Mouse (Mus musculus) brain, embryonic 18.5 days (tissue): ENCODE results near the gene Cyth1.
A peak's percentile ranks its signal among the peaks of the same experiment; 100 is the strongest.

ENCODE experiments used
- DNase-seq: peaks from one replicate; pipeline ENCODE4 v3.0.0-alpha.2; 2012; ENCODE audit warnings: low read depth, low spot score

Cyth1 gene

DNA sequence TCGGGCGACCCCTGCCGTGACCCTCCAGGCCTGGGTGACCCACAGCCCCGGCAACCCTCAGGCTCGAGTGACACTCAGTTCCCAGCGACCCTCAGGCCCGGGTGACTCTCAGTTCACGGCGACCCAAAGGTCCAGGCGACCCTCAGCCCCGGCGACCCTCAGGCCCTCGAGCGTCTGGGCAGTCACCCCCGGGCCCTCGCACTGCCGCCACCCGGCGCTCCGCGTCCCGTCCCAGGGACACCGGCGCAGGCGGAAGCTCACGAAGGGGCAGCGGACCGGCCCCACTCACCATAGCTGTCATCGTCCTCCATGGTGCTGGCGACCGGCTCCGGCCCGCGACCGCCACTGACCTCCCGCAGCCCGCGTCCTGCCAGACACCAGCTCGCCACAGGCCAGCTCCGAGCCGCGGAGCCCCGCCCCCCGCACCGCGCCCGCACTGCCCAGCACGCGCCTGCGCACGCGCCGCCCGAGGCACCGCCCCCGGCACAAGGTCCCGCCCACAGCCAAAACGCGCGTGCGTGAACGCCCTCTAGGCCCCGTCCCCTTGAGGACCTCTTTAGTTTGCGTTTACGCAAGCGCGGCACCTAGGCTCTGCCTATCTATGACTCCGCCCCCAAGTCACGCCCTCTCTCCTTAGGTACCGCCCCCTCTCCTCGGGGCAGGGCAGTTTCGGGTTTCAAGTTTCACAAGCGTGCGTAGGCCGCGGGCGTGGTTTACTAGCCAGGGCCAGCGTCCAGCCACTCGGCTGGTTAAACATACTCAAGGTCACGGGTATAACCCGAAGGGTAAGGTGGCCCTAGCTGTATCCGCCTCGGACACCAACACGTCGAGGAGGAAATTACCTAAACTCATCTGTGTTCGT, at the start of gene Cyth1:
Gene Cyth1, minus strand, starts transcription at position 443 of the 862 bp plus-strand sequence.
- peak; percentile 90 for DNase-seq

- no peak for DNase-seq
Observed at GRCm38 (mm10) chr11:118297967-118298366, 49.6 kb upstream of the Cyth1 start.

DNA sequence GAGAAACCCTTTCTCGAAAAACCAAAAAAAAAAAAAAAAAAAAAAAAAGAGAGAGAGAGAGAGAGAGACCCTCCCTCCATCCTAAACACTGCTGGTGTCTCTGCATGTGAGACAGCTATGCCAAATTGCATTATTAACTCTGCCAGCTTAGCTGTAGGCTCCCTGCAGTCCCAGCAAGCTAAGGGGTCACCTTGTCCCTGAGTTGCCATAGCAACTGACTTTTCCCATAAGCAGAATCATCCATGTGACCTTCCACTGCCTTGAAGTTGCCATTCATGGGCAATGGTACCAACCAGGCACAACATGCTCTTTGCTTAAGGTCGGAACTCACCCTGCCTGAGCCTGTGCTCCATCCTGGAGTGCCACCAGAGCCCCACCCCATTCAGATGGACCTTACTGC, 46.6 kb upstream of the Cyth1 start:
- DNase-seq = no peak

DNA sequence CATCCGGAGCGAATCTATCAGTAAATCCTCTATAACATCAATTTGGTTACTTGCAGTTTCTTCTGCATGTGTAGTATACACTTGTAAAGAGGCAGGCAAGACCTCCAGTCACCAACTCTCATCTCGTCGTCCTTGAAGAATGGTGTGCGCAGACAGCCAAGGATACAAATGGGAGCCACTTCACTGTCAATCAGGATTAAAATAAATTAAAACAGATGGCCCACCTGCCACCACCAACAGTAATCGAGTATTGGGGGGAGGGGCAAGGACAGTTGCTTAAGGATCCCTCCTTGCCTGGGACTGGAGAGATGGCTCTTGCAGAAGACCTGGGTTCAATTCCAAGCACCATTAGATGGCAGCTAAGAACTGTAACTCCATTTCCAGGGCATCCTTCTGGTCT, 44.3 kb upstream of the Cyth1 start:
- DNase-seq = no peak

GRCm38 (mm10) chr11:118289999-118290889, 41.9 kb upstream of the Cyth1 start, which contains the start of gene Usp36:
Gene Usp36, minus strand, starts transcription at chr11:118290244.
- peak; percentile 100 for DNase-seq

DNA sequence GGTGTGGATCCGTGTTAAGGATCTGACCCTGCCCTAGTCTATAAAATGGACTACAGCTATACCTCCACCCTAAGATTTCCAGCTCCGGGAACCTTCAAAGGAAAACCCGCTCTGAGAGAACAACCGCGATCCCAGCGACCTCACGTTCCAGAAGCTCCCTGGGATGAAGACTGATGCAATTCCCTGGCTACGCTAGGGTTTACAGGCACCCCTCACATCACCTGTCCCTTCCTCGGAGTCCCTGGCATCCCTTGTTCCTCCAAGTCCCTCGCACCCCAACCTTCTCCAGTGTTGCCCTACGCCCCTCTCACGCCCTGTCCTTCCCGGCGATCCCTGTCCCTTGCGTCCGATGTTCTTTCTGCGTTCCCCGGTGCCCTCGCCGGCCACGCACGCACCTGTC, 41.2 kb upstream of the Cyth1 start:
- DNase-seq = no peak

- DNase-seq = no peak
Observed at GRCm38 (mm10) chr11:118289037-118289511, 40.7 kb upstream of the Cyth1 start.

GRCm38 (mm10) chr11:118287573-118287972, 39.2 kb upstream of the Cyth1 start:
- no peak for DNase-seq

DNA sequence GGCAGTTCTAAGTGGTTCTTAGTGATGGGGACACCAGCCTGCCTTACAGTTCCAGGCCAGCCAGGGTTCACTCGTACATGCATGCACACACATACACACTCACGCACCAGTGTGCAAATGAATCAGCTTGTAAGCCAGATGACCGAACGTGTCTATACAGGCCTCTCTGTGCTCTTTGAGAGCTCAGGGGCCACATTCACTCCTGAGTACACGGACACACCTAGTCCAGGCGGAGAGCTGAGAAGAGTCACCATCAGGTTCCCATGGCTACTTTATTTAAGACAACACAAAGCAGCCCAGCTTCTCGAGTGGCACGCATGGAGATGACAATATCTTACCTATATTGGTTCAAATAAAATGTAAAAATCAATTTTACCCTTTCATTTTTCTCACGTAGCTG, 38.0 kb upstream of the Cyth1 start:
- no peak for DNase-seq

DNA sequence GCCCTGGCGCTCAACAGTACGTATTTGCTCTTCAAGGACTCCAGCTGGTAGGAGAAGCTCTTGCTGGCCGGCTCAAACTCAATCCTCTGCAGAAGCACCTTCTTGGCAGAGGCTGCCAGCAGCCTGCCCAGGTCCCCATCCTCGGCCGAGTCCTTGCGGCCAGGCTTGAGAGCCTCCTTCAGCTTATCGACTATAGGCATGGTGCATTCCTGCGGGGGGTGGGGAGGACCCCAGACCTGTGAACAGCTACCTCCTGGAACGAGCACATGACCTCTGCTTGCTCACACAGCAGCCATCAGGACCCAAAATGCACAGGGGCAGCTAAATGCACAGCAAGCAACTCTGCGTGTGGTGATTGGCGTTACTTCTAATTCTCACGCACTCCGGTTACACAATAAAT, 37.4 kb upstream of the Cyth1 start:
- DNase-seq = no peak

DNA sequence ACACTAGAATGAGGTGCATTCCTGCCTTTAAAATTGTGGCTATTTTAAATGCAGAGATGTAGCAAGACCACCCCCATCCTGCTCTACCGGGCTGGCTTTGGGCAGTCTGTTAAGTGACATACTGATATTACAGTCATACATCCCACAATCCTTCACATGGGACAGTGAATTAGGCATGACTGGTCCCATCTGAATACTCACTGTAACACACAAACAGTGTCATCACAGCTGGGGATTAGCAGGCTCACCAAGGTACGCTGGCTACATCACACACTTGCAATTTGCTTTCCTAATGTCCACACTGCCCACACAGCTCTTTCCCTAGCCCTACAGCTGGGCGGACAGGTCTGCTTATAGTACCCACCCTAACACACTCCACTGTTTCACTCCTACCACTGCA, 31.8 kb upstream of the Cyth1 start:
- DNase-seq = no peak

- DNase-seq = no peak
Observed at GRCm38 (mm10) chr11:118276328-118276727, 27.9 kb upstream of the Cyth1 start.

- DNase-seq = no peak
Observed at GRCm38 (mm10) chr11:118275092-118275491, 26.7 kb upstream of the Cyth1 start.

- no peak for DNase-seq
Observed at GRCm38 (mm10) chr11:118269827-118270226, 21.4 kb upstream of the Cyth1 start.

- no peak for DNase-seq
Observed at GRCm38 (mm10) chr11:118266666-118267046, 18.3 kb upstream of the Cyth1 start.

GRCm38 (mm10) chr11:118266044-118266665, 17.8 kb upstream of the Cyth1 start:
- no peak for DNase-seq

GRCm38 (mm10) chr11:118265621-118266020, 17.2 kb upstream of the Cyth1 start:
- DNase-seq = no peak

GRCm38 (mm10) chr11:118263146-118263545, 14.8 kb upstream of the Cyth1 start:
- no peak for DNase-seq

- no peak for DNase-seq
Observed at GRCm38 (mm10) chr11:118260081-118260480, 11.7 kb upstream of the Cyth1 start.

DNA sequence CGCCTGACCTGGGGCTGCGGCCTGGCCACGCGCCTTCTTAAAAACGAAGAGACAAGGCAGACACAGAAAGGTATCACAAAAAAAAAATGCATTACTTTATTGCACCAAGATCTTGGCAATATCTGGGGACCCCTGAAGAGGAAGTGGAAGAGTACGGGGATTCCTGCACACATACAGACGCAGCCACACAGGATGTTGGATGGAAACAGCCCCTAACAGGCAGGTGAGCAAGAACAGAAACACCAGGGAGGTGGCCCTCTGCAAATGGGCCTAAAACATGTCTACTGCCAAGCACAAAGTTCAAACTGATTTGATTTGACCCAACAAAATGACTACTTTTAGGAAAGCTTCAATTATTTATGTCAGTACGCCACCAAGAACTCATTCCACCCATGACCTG, 11.2 kb upstream of the Cyth1 start:
- DNase-seq = no peak

DNA sequence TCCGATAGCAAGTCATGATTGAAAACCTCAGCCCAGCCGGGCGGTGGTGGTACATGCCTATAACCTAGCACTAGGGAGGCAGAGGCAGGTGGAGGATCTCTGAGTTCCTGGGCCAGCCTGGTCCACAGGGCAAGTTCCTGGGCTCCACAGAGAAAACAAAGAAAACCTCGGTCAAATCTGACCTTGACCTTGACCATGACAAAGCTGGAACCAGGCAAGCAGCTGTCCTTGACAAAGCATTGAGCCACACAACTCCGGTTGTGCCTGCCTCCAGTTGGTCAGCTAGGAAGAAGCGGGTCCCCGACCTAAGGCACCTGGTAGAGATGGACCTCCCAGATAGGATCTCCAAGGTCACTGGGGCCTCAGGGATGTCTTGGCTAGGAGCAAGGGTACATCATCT, 8.0 kb upstream of the Cyth1 start:
- DNase-seq = no peak
